Mouse (Mus musculus) thymus, postnatal 36 days (tissue): ENCODE results near the gene Gk5.
"Not testable (repeated sequence)": the region's sequence is repeated elsewhere in the genome, so short reads cannot be mapped to it uniquely, and the experiment has no call there.

Experiments used
- DNase-seq, 2 experiments: peaks; one replicate each; pipeline ENCODE4 v3.0.0; 2022; ENCODE audit warnings: mixed read lengths in 2 of 2

Gene Gk5

GRCm38 (mm10) chr9:96152801-96153200 lies 33.6 kb downstream of the Gk5 start:
- DNase-seq, result no peak

DNA sequence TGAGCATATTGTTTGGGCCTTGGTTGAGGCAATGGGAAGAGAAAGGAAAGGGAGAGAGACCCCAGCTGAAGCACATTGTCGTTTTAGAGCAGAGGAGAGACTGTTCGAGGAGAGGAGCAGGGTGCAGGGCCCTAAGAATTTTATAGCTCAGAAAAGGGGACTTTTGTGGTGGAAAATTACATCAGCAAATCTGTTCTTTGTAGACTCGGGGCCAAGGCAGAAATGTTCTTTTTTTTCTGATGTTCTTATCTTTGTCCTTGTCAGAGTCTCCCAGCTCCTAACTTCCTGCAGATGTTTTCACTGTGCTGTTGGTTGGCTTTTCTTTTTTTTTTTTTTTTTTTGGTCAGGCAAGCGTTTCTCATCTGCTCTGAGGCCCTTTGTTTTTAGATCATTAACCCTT lies 39.3 kb downstream of the Gk5 start:
- DNase-seq, result peak; percentile 16 to 17

GRCm38 (mm10) chr9:96159047-96159446 lies 39.9 kb downstream of the Gk5 start:
- DNase-seq, result no peak

DNA sequence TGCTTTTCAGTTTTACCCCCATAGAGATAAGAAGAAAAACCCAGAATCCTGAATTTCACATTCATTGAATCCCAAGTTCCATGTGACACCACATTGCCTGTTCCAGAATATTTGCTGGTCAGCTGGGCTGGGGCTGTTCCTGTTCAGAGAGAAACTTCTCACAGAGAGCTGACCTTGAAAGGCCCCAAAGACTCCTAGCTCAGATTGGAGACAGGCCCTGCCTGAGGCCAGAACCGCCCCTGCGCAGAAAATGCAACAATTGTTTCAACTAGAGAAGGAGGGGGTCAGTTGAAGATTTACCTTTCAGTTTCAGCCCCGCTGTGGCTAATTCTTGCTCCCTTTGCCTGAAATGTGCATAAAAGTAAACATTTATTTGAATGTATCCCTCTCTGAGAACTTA lies 41.6 kb downstream of the Gk5 start:
- no peak for DNase-seq

DNA sequence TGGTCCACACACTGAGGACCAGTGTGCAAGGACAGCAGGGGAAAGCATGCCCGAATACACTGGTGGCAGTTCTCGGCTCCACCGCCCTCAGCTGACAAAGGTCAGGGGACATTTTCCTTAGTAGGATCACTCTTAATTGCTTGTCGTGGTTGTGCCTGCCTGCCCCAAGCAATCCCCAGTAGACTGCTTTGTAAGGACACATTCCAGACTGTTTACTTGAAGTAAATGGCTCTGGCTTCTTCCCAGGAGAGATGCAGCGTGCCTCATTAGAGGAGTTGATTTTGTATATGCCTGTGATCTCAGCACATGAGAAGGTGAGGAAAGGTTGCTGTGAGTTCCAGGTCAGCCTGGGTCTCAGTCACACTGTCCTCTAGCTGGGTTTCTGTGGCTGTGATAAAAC lies 43.3 kb downstream of the Gk5 start:
- DNase-seq, result no peak

DNA sequence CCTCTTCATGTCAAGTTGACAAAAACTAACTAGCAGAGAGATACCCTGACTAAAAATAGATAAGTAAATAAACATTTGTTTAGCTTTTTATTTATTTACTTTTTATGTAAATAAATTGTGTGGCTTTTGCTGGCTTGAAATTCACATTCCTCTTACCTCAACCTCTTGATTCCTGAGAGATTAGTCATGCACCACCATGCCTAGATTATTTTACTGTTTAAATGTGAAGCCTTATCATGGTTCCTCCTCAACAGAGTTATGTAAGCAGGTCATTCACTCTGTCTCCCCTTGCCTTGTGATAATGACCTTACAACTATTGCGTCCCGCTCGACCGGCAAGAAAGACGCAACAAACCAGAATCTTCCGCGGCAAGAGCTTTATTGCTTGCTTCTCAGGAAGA lies 44.3 kb downstream of the Gk5 start:
- DNase-seq, result no peak

DNA sequence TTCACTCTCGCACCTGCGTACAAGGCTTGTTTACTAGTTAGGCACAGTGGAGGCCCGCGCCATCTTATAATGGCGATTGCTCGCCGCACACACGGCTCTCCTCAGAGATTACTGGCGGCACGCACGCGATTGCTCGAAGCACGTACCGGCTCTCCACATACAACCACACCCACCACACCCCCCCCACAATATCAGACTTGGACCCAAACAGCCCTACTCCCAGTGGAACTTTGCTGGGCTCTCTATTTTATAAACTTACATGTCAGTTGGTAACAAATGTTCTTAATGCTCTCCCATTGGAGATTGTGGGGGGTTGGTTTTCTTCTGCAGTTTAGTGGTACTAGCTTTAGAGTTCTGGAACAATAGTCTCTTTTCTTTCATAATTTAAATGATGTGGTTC lies 44.8 kb downstream of the Gk5 start:
- not testable (repeated sequence) for DNase-seq

DNA sequence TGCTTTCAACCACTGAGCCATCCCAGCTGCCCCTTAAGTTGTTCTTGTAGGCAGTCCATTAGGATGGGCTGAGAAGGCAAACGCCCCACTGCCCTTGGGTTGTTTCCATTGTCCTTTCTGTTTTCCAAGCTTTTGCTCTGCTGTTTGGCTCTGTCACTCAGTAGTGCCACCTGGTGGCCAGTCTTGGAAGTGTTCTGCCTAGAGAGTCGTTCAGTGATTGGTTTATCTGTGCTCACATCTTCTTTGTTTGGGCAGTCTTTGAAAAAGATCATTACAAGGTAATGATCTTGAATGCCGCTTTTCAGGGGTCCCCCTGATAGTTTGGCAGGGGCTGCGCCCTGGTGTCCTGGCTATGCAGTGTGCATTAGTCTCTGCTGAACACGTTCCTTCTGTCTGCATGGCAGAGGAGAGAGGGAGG lies 48.0 kb downstream of the Gk5 start:
- peak; percentile 70 to 77 for DNase-seq

DNA sequence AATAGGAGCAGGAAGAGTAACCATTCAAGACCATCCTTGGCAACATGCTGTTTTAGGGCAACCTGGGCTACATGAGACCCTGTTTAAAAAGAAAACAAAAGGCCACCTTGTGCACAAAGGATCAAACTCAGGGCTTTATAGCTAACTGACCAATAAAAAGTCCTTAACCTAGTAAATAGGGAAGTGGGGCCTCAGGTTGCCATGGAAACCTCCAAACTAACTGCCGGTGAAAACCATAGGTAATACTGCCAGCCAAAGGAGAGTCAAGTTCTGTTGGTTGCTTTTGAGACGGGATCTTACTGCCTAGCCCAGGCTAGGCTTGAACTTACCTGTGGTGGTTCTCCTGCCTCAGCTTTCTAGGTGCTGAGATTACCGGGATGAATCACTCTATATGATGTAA lies 51.4 kb downstream of the Gk5 start:
- DNase-seq, result no peak

DNA sequence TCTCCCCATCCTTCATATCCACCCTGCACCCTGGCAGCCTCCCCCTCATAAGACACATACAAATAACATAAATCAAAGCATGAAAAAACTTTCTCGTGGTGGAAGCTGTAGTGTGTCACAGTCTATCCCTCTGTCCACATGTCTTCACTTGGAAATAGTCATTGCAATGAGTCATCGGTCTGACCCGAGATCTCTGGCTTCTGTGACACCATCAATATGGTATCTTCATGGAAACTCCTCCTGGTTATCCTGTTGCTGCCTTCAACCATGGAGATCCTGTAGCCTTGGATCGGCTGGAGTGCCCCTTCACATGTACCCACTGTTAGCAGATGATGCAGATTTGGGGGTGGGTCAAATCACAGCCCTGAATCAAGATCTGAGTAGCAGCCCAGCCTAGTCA lies 65.7 kb downstream of the Gk5 start:
- DNase-seq, result no peak

- no peak for DNase-seq
Measured at GRCm38 (mm10) chr9:96186701-96187100, 67.5 kb downstream of the Gk5 start.

GRCm38 (mm10) chr9:96195885-96196622 lies 76.9 kb downstream of the Gk5 start, which contains the start of gene Tfdp2:
Gene Tfdp2 (plus strand): TSS chr9:96196275.
- DNase-seq, result peak; percentile 84 to 90

- DNase-seq, result peak; percentile 52 to 60
Measured at GRCm38 (mm10) chr9:96196636-96197181, 77.5 kb downstream of the Gk5 start.

GRCm38 (mm10) chr9:96197806-96198205 lies 78.6 kb downstream of the Gk5 start:
- no peak for DNase-seq

DNA sequence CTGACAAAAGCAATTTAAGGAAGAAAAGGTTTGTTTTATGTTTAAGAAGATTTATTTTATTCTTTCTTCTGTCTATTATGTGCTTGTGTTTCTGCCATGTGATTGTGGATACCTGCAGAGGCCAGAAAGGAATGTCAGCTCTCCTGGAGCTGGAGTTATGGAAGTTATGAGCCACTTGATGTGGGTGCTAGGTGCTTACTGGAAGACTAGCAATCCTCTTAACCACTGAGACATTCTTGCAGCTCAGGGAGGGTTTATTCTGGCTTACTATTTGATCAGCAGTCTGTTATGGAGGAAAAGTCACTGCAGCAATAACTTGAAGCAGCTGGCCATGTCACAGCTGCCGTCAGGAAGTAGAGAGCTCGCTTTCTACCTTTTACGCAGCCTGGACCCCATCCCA lies 84.5 kb downstream of the Gk5 start:
- DNase-seq, result no peak

- DNase-seq, result no peak
Measured at GRCm38 (mm10) chr9:96207428-96207827, 88.3 kb downstream of the Gk5 start.

DNA sequence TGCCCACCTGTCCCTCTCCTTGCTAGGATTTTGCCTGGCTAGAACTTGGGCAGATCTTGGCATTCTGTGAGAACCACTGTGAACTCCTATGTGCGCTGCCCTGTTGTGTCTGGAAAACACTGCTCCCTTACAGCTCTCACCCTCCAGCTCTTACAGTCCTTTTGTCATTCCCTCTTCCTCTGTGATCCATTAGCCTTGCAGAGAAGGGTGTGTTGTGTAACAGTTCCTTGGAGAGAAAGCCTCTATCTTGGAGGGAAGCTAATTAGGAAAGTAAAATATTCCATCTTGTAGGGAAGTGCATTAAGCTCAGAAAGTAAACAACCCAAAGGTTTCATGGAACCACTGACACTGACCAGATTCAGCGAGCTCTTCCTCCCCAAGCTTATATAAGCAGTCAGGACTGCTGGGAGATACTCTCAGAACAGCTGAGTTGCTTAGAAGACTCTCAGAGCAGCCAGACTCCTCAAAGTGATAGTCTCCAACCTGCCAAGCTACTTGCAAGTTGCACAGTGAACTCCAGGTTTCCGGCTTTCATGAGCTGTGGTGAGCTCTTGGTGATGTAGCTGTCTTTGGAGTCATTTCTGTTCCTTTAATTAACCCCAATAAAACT lies 94.0 kb downstream of the Gk5 start:
- no peak for DNase-seq

- no peak for DNase-seq
Measured at GRCm38 (mm10) chr9:96214171-96214570, 95.0 kb downstream of the Gk5 start.

GRCm38 (mm10) chr9:96217299-96217698 lies 98.1 kb downstream of the Gk5 start:
- no peak for DNase-seq

DNA sequence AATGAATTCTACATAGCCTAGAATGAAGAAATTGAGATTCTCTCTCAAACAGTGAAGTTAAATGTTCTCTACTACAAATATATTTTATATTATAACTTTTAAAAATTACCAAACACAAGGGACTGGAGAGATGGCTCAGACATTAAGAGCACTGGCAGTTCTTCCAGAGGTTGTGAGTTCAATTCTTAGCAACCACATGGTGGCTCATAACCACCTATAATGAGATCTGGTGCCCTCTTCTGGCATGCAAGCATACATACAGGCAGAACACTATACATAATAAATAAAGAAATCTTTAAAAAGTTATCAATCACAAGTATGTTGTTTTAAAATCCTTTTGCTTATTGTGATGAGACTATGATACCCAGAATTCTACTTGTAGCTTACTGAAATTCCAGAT lies 98.6 kb downstream of the Gk5 start:
- no peak for DNase-seq

GRCm38 (mm10) chr9:96219114-96219669 lies 100.0 kb downstream of the Gk5 start:
- no peak for DNase-seq

DNA sequence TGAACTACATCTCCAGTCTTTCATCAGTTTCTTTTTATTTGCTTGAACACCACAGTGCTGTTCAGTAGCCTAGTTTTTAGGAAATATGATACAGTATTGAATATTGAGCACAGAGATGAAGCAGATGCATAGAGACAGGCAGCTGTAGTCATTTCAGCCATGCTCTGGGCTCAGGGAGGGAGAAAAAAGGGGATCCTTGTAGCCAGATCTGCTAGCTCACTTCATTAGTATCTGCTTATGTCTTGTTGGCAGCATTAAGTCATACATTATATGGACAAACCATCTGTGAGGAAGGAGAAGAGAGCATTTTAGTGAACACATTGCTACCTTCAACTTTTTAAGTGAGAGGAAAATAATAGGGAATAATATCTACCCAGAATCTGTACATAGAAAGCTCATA lies 101.3 kb downstream of the Gk5 start:
- no peak for DNase-seq

DNA sequence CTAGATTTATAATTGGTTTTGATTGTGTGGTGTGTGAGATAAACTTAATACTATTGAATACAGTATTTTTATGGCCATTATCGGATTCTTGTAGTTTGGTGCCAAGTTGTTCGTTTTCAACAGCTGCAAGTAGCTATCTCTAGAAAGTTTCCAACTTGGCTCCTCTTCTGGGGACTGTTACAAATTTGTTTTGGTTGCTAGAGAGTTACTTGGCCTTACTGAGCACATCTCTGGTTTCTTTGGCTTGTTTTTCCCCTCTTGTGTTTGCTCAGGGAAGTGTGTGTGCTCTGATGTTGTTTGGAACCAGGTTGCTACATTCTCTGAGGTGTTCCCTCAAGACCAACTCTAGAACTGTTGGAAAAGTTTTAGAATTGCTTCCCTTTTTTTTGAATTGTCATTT lies 104.1 kb downstream of the Gk5 start:
- DNase-seq, result no peak

DNA sequence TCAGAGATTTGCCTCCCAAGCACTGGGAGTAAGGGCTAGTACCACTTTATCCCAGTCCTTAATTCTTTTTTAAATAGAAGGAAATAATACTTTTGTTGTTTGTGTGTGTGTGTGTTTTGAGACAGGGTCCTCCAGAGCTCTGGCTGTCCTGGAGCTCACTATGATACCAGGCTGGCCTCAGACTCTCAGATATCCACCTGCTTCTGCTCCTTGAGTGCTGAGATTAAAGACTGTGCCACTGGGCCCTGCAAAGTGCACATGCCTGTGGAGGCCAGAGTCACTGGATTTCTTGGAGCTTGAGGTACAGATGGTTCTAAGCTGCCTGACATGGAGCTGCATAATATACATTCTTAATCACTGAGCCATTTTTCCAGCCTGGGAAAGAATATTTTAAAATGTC lies 109.1 kb downstream of the Gk5 start:
- no peak for DNase-seq
